8 mouse cellular contexts compared by ENCODE assay signal in genomic region chr12:25098161-25098550, GRCm38 (mm10). TPM values are rescaled to one million over a fixed set of nuclear protein-coding genes. Genes with fewer than 3 reads are reported as not detected.
DNase-seq lines count a peak whose midpoint lies in the region; ATAC-seq and TF ChIP-seq lines count a peak whose summit lies in the region.

No protein-coding gene starts in this region.

- peak overlapping the region; percentile 94 for H3K4me2 ChIP-seq in kidney, embryonic 16.5 days (replicated peaks; ENCODE audit: low read depth, low read length)
- peak overlapping the region; percentile 89 for H3K4me2 ChIP-seq in intestine, embryonic 14.5 days (ENCODE audit: low read length)
- H3K4me2 ChIP-seq in myocyte (ENCODE audit: low read depth) = peak overlapping the region; percentile 89

- H3K9ac ChIP-seq in kidney, embryonic 16.5 days (replicated peaks; ENCODE audit: low read length) = peak overlapping the region; percentile 85
- H3K9ac ChIP-seq in intestine, embryonic 14.5 days (ENCODE audit: low read length) = peak overlapping the region; percentile 81

- H3K27ac ChIP-seq in kidney, embryonic 16.5 days (ENCODE audit: low read length) = peak overlapping the region; percentile 100
- peak overlapping the region; percentile 100 for H3K27ac ChIP-seq in cortical plate, adult 2 months (ENCODE audit: insufficient read depth, low read length)
- peak overlapping the region; percentile 99 for H3K27ac ChIP-seq in intestine, embryonic 14.5 days (ENCODE audit: low read depth)

- no peaks in the 10 kb centered on the region for H3K27me3 ChIP-seq in kidney, embryonic 16.5 days (ENCODE audit: insufficient read depth, low read length)
- no peaks in the 10 kb centered on the region for H3K27me3 ChIP-seq in intestine, embryonic 14.5 days (replicated peaks; ENCODE audit: control insufficient read depth, insufficient read depth, low read length)
- H3K27me3 ChIP-seq in myocyte (ENCODE audit: control insufficient read depth, insufficient read depth, insufficient read length) = no peaks in the 10 kb centered on the region

- H3K9me3 ChIP-seq in kidney, embryonic 16.5 days (ENCODE audit: low read length) = no peaks in the 10 kb centered on the region
- no peaks in the 10 kb centered on the region for H3K9me3 ChIP-seq in intestine, embryonic 14.5 days (ENCODE audit: control insufficient read depth, low read length)

- TF ChIP-seq POLR2A in cortical plate, adult 2 months (IDR thresholded peaks at IDR 0.05; ENCODE audit: extremely low read depth, insufficient read depth, low read length) = no peak
- TF ChIP-seq POLR2A in myocyte (IDR thresholded peaks at IDR 0.05; ENCODE audit: insufficient read length, low read depth) = no peak

- peaks cover 37% of the 10 kb centered on the region for H3K4me1 ChIP-seq in kidney, embryonic 16.5 days (ENCODE audit: insufficient read depth, low read length)
- no peaks in the 10 kb centered on the region; the same call in 1 of the 2 replicates for H3K4me1 ChIP-seq in cortical plate, adult 2 months (ENCODE audit: control insufficient read depth, insufficient read depth, low read length)
- H3K4me1 ChIP-seq in intestine, embryonic 14.5 days (replicated peaks; ENCODE audit: control insufficient read depth, insufficient read depth, low read length) = peaks cover 25% of the 10 kb centered on the region

- WGBS in kidney, embryonic 16.5 days = 0% methylated on average over 7 of the region's 10 CpGs
- 3% methylated on average over 10 of the region's 10 CpGs for WGBS in intestine, embryonic 14.5 days

- ATAC-seq in kidney, embryonic 16.5 days (ENCODE audit: low FRiP score, low TSS enrichment) = no peak
- no peak for ATAC-seq in intestine, embryonic 14.5 days (replicated peaks; ENCODE audit: low FRiP score, low TSS enrichment, low read depth)

- no peak for TF ChIP-seq CTCF in cortical plate, adult 2 months (IDR thresholded peaks at IDR 0.05; ENCODE audit: extremely low read depth, insufficient read depth, low read length)

- H3K4me3 ChIP-seq in kidney, embryonic 16.5 days (ENCODE audit: low read length) = peak overlapping the region; percentile 89
- peak overlapping the region; percentile 70 for H3K4me3 ChIP-seq in cortical plate, adult 2 months (ENCODE audit: insufficient read depth, low read length)
- H3K4me3 ChIP-seq in intestine, embryonic 14.5 days (ENCODE audit: low read depth, low read length) = peak overlapping the region; percentile 94
- H3K4me3 ChIP-seq in myocyte = peak overlapping the region; percentile 45

- peaks cover 19% of the 10 kb centered on the region for H3K79me2 ChIP-seq in myocyte (ENCODE audit: control insufficient read depth, insufficient read depth)

- H3K36me3 ChIP-seq in kidney, embryonic 16.5 days (ENCODE audit: insufficient read depth, low read length) = no peaks in the 10 kb centered on the region
- 0 out of 2 replicates have a peak, but pooled peaks cover 3% of the 10 kb centered on the region for H3K36me3 ChIP-seq in intestine, embryonic 14.5 days (ENCODE audit: control insufficient read depth, insufficient read depth, low read length)
- H3K36me3 ChIP-seq in myocyte (ENCODE audit: control insufficient read depth, insufficient read depth) = no peaks in the 10 kb centered on the region

- no peak overlapping the region for H3ac ChIP-seq in myocyte (ENCODE audit: control insufficient read depth, insufficient read length)

- DNase-seq in kidney, postnatal 14 days = no peak
- no peak for DNase-seq in intestine, embryonic 14.5 days (ENCODE audit: low spot score)
- DNase-seq in adrenal gland, postnatal 4 days (ENCODE audit: low spot score in 2 of 2) = no peak
- no peak for DNase-seq in retina, embryonic 14.5 days (ENCODE audit: low spot score)
- no peak for DNase-seq in embryo, embryonic 9.5 days (ENCODE audit: extremely low spot score)

TF ChIP-seq in myocyte, 11 proteins besides CTCF, POLR2A, EP300 and RAD21:
- TF ChIP-seq TCF12 (IDR thresholded peaks at IDR 0.05; ENCODE audit: insufficient read depth, poor library complexity, severe bottlenecking) (no peak), MYOG (IDR thresholded peaks at IDR 0.05; ENCODE audit: control insufficient read depth in 1 of 3, insufficient read depth in 1 of 3, insufficient read length in 2 of 3, low read depth in 2 of 3) (no peak), USF1 (IDR thresholded peaks at IDR 0.05; ENCODE audit: low read depth) (no peak), TCF3 (IDR thresholded peaks at IDR 0.05; ENCODE audit: insufficient read length, low read depth) (no peak), REST (IDR thresholded peaks at IDR 0.05; ENCODE audit: insufficient read depth, insufficient read length) (no peak), MYOD1 (IDR thresholded peaks at IDR 0.05; ENCODE audit: control insufficient read depth in 1 of 3, insufficient read length in 2 of 3, low read depth in 2 of 3) (no peak), SRF (IDR thresholded peaks at IDR 0.05; ENCODE audit: control insufficient read depth, insufficient read length, low read depth) (no peak), E2F4 (IDR thresholded peaks at IDR 0.05; ENCODE audit: insufficient read depth) (no peak), POLR2AphosphoS2 (IDR thresholded peaks at IDR 0.05; ENCODE audit: insufficient read length, low read depth) (no peak), CEBPB (IDR thresholded peaks at IDR 0.05; ENCODE audit: insufficient read depth, poor library complexity, severe bottlenecking) (no peak), MAX (IDR thresholded peaks at IDR 0.05; ENCODE audit: low read depth) (no peak)

RNA-seq across cellular contexts. Expression of gene Id2, which starts 1.2 kb away (rescaled TPM):
- 474 and 534 TPM in 2 replicates for polyA plus RNA-seq in kidney, embryonic 16.5 days (2015; fragmentation: Nextera tagmentation; extraction: Ambion mirVana)
- 219 and 224 TPM in 2 replicates for polyA plus RNA-seq in cortical plate, adult 2 months (2012; rRNA removed)
- 502 and 573 TPM in 2 replicates for polyA plus RNA-seq in intestine, embryonic 14.5 days (2014; fragmentation: Nextera tagmentation; extraction: Ambion mirVana)
- 5.0 TPM for polyA plus RNA-seq in myocyte (2012; fragmentation: generic; extraction: Trizol)
- total RNA-seq in adrenal gland, postnatal 4 days (2021) = 100 to 1,000 TPM; 463 to 511 TPM

Comparison
In these comparisons a context has a peak if more than half of its experiments do, and no peak if none do; other contexts are left out.
1. RNA of gene Id2, which starts 1.2 kb away (polyA plus RNA-seq): 502 to 573 TPM in intestine, embryonic 14.5 days, 474 to 534 TPM in kidney, embryonic 16.5 days and 219 to 224 TPM in cortical plate, adult 2 months; 5.0 TPM in myocyte (single experiment); every median in the first group is over 10 times any median in the second.
2. Peak in every context shown above with its lines, with median percentiles within 50 percentile points of each other: H3K27ac ChIP-seq, H3K4me2 ChIP-seq and H3K4me3 ChIP-seq.